Mouse (Mus musculus) heart, adult 2 months (tissue): ENCODE results near the gene Kng1. TPM values are rescaled to one million over a fixed set of nuclear protein-coding genes. Genes with fewer than 3 reads are reported as not detected.
"Not testable (repeated sequence)": the region's sequence is repeated elsewhere in the genome, so short reads cannot be mapped to it uniquely, and the experiment has no call there.

Source experiments
- DNase-seq, 2 experiments: peaks; one replicate each; pipeline ENCODE4 v3.0.0; 2021
- H3K27ac ChIP-seq: fragments of 200-600 bp; 2 replicates; pipeline ENCODE4 v1.8.1; 2022
- H3K27me3 ChIP-seq: fragments of 200-500 bp; 2 replicates; pipeline ENCODE4 v1.6.1; 2012; ENCODE audit warnings: mild to moderate bottlenecking, low read length, inconsistent platforms, mixed read lengths; ENCODE audit not compliant: control insufficient read depth, insufficient read depth
- H3K36me3 ChIP-seq: fragments of 200-500 bp; 2 replicates; pipeline ENCODE4 v1.6.1; 2012; ENCODE audit warnings: low read length, inconsistent platforms; ENCODE audit not compliant: control insufficient read depth, insufficient read depth
- H3K4me1 ChIP-seq: fragments of 200-500 bp; 2 replicates; pipeline ENCODE4 v1.6.1; 2011; ENCODE audit warnings: low read length; ENCODE audit not compliant: control insufficient read depth, insufficient read depth
- H3K4me3 ChIP-seq: fragments of 200-600 bp; 2 replicates; pipeline ENCODE4 v1.8.1; 2022
- H3K79me2 ChIP-seq: fragments of 200-500 bp; replicated peaks from 2 replicates; pipeline ENCODE4 v1.6.1; 2012; ENCODE audit warnings: mild to moderate bottlenecking, inconsistent platforms, low read length, moderate library complexity, mixed read lengths; ENCODE audit not compliant: control insufficient read depth, insufficient read depth
- H3K9ac ChIP-seq: fragments of 200-500 bp; 2 replicates; pipeline ENCODE4 v1.6.1; 2012; ENCODE audit warnings: low read depth, mild to moderate bottlenecking, control low read depth, inconsistent platforms, low read length, mixed read lengths
- CTCF ChIP-seq: fragments of 200-600 bp; IDR thresholded peaks from 2 replicates; pipeline ENCODE4 v1.8.1; 2022; ENCODE audit warnings: antibody characterized with exemption, mild to moderate bottlenecking, moderate library complexity
- EP300 ChIP-seq: fragments of 200-500 bp; IDR thresholded peaks from 2 replicates; pipeline ENCODE4 v1.6.1; 2011; ENCODE audit warnings: low read depth, low read length, control low read depth; ENCODE audit not compliant: insufficient read depth
- POLR2A ChIP-seq: fragments of 200-500 bp; IDR thresholded peaks from 2 replicates; pipeline ENCODE4 v1.6.1; 2011; ENCODE audit warnings: mild to moderate bottlenecking, low read depth, low read length, control low read depth; ENCODE audit not compliant: insufficient read depth
- WGBS: fragments of 180-500 bp; shearing (Covaris S2); methylation state at CpG from one replicate; pipeline ENCODE4 v1.1.7; 2018; 5-methylcytosine and 5-hydroxymethylcytosine counted together
- intact Hi-C: fragments of 180-260 bp; cut with DNase I; formaldehyde crosslinking; loops from one replicate; pipeline ENCODE4 v1.15.1; 2025
- long read RNA-seq: library from polyadenylated mRNA; stranded (forward); transcript quantifications from one replicate; pipeline ENCODE4 v2.0.0, GENCODE M21; 2021
- polyA plus RNA-seq: library from polyadenylated mRNA; depleted of rRNA; stranded (reverse); fragments of >200 nt; gene quantifications from 2 replicates; pipeline ENCODE4 v1.2.3, GENCODE M21; 2012; rRNA removed
- total RNA-seq, 2 experiments: library from RNA; stranded (reverse); gene quantifications; 2 replicates each; pipeline ENCODE4 v1.2.3; 2021

The Kng1 gene
- total RNA-seq: not detected
- 0.50 TPM in 1 of 2 replicates, not detected in the other for polyA plus RNA-seq
- long read RNA-seq, partial matches to known transcripts: 0 of 1 reads
- long read RNA-seq, other reads (novel, unspliced or antisense): 1 of 1 reads

- H3K9ac ChIP-seq, H3K36me3 ChIP-seq, H3K4me3 ChIP-seq, H3K79me2 ChIP-seq, DNase-seq, H3K27me3 ChIP-seq, intact Hi-C loops, H3K27ac ChIP-seq, H3K4me1 ChIP-seq: not testable (repeated sequence)
- WGBS: 93% methylated on average over 1 of the region's 1 CpGs
These were observed at the start of gene Kng1 for GRCm38 (mm10) chr16:23057668-23058447. Gene Kng1, plus strand, starts transcription at chr16:23057865.

- H3K79me2 ChIP-seq, intact Hi-C loops, H3K36me3 ChIP-seq, H3K4me1 ChIP-seq, H3K4me3 ChIP-seq, DNase-seq, H3K9ac ChIP-seq, H3K27ac ChIP-seq, H3K27me3 ChIP-seq: not testable (repeated sequence)
- 86% methylated on average over 2 of the region's 2 CpGs for WGBS
These were observed 43.9 kb upstream of the Kng1 start for GRCm38 (mm10) chr16:23013786-23014185.

GRCm38 (mm10) chr16:23014645-23015044, 43.0 kb upstream of the Kng1 start:
- H3K4me1 ChIP-seq, H3K4me3 ChIP-seq, H3K27me3 ChIP-seq, H3K36me3 ChIP-seq, H3K27ac ChIP-seq, DNase-seq, H3K79me2 ChIP-seq, H3K9ac ChIP-seq, intact Hi-C loops: not testable (repeated sequence)
- 86% methylated on average over 8 of the region's 8 CpGs for WGBS

- H3K9ac ChIP-seq, H3K4me3 ChIP-seq, H3K4me1 ChIP-seq, H3K27ac ChIP-seq, DNase-seq, H3K79me2 ChIP-seq, intact Hi-C loops, H3K36me3 ChIP-seq, H3K27me3 ChIP-seq: not testable (repeated sequence)
- 78% methylated on average over 1 of the region's 1 CpGs for WGBS
These were observed 37.1 kb upstream of the Kng1 start for GRCm38 (mm10) chr16:23020571-23020970.

GRCm38 (mm10) chr16:23025111-23025510, 32.6 kb upstream of the Kng1 start:
- Histone ChIP-seq H3K4me3 (no peak overlapping the region), H3K36me3 (no peaks in the 10 kb centered on the region), H3K9ac (no peak overlapping the region), H3K27me3 (no peaks in the 10 kb centered on the region), H3K79me2 (no peaks in the 10 kb centered on the region), H3K4me1 (no peaks in the 10 kb centered on the region), H3K27ac (no peak overlapping the region)
- whole genome bisulfite sequencing: 71% methylated on average over 6 of the region's 6 CpGs
- no peak for DNase-seq
- TF ChIP-seq POLR2A (no peak), CTCF (no peak), EP300 (no peak)
- intact Hi-C loops: no loop called here

- no peak for TF ChIP-seq POLR2A
- TF ChIP-seq EP300: no peak
- no peak for TF ChIP-seq CTCF
- Histone ChIP-seq H3K36me3 (no peaks in the 10 kb centered on the region), H3K79me2 (no peaks in the 10 kb centered on the region), H3K4me3 (no peak overlapping the region), H3K27ac (no peak overlapping the region), H3K9ac (no peak overlapping the region), H3K4me1 (no peaks in the 10 kb centered on the region), H3K27me3 (no peaks in the 10 kb centered on the region)
- no peak for DNase-seq
- intact Hi-C loops: no loop called here
These were observed 31.1 kb upstream of the Kng1 start for GRCm38 (mm10) chr16:23026582-23026981.

GRCm38 (mm10) chr16:23027341-23027740, 30.3 kb upstream of the Kng1 start:
- H3K36me3 ChIP-seq, H3K27ac ChIP-seq, H3K9ac ChIP-seq, DNase-seq, H3K79me2 ChIP-seq, H3K4me1 ChIP-seq, H3K4me3 ChIP-seq, intact Hi-C loops, H3K27me3 ChIP-seq: not testable (repeated sequence)
- WGBS: 32% methylated on average over 3 of the region's 3 CpGs

GRCm38 (mm10) chr16:23028966-23029600, 28.6 kb upstream of the Kng1 start, which contains the start of gene Kng2:
Gene Kng2, minus strand, starts transcription at chr16:23029482.
- intact Hi-C loops, H3K27ac ChIP-seq, H3K4me1 ChIP-seq, H3K27me3 ChIP-seq, H3K79me2 ChIP-seq, H3K4me3 ChIP-seq, H3K36me3 ChIP-seq, H3K9ac ChIP-seq, DNase-seq: not testable (repeated sequence)
- WGBS: 77% methylated on average over 3 of the region's 3 CpGs
